Mouse (Mus musculus): ENCODE results near the gene Ciapin1. TPM values are rescaled to one million over a fixed set of nuclear protein-coding genes. Genes with fewer than 3 reads are reported as not detected.

Gene Ciapin1
- polyA plus RNA-seq, 1 experiment = 37.6 TPM

DNA sequence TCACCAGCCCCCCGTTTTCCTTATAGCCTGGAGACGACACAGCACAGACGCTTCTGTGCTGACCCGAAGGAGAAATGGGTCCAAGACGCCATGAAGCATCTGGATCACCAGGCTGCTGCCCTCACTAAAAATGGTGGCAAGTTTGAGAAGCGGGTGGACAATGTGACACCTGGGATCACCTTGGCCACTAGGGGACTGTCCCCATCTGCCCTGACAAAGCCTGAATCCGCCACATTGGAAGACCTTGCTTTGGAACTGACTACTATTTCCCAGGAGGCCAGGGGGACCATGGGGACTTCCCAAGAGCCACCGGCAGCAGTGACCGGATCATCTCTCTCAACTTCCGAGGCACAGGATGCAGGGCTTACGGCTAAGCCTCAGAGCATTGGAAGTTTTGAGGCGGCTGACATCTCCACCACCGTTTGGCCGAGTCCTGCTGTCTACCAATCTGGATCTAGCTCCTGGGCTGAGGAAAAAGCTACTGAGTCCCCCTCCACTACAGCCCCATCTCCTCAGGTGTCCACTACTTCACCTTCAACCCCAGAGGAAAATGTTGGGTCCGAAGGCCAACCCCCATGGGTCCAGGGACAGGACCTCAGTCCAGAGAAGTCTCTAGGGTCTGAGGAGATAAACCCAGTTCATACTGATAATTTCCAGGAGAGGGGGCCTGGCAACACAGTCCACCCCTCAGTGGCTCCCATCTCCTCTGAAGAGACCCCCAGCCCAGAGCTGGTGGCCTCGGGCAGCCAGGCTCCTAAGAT, 58.4 kb downstream of the Ciapin1 start:
- Histone ChIP-seq H3K9me3 (ENCODE audit: control insufficient read depth, low read length) (no peaks in the 10 kb centered on the region), H3K4me3 (replicated peaks) (no peak overlapping the region), H3K27me3 (ENCODE audit: control insufficient read depth) (peaks cover 72% of the 10 kb centered on the region), H3K4me1 (ENCODE audit: control insufficient read depth) (peaks cover 27% of the 10 kb centered on the region), H3K36me3 (ENCODE audit: control insufficient read depth) (no peaks in the 10 kb centered on the region)
- TF ChIP-seq TAL1 (IDR thresholded peaks at IDR 0.05; ENCODE audit: low read length) = no peak
- no peak for TF ChIP-seq GATA1 (IDR thresholded peaks at IDR 0.05; ENCODE audit: low read length)

DNA sequence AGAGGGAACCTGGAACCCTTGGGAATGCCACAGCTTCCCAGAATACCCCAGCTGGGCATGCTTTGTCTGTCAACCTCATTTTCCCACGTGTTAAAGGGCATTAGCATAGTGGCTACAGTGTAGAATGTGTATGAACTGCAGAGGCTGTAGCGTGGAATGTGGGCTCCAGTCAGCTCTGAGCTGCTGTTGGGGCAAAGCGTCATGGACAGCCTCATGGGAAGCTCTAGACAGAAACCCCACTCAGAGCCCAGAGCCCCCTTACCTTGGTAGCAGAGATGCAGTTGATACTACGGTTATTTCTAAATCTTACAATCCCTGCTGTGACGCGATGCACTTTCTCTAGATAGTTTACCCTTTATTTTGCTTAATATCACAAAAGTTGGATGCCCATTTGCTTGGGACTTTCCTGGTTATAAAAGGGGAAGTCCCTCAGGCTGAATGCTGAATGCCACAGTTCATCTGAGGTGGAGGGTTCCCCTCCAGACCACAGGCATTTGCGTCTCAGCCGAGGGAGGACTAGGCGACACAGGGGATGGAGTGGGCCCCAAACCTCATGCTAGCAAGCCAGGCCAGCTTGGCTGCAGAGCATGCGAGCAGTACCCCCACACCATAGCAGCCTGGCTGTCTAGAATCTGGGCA, 59.1 kb downstream of the Ciapin1 start:
- Histone ChIP-seq H3K9me3 (ENCODE audit: control insufficient read depth, low read length) (no peaks in the 10 kb centered on the region), H3K36me3 (ENCODE audit: control insufficient read depth) (no peaks in the 10 kb centered on the region), H3K4me3 (replicated peaks) (no peak overlapping the region), H3K27me3 (ENCODE audit: control insufficient read depth) (peaks cover 72% of the 10 kb centered on the region), H3K4me1 (ENCODE audit: control insufficient read depth) (peaks cover 25% of the 10 kb centered on the region)
- TF ChIP-seq TAL1 (IDR thresholded peaks at IDR 0.05; ENCODE audit: low read length) (no peak), GATA1 (IDR thresholded peaks at IDR 0.05; ENCODE audit: low read length) (no peak)

DNA sequence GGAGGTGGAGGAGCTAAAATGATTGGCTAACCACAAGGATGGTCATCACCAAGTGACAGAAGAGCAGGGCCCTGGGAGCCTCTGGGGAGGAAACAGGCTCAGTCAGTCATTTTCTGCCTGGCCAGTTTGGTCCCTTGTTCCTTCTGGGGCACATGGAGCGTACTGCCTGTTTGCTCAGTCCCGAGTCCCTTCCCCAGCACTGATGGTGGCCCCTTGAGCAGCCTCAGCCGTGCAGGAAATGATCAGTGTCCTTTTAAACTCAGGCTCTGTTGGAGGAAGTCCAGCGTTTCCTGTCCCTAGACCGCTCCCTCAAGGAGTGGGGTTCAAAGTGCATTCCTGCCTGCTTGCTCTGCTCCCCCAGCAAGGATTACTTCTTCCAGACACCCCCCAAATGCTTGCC, 59.7 kb downstream of the Ciapin1 start:
- no peak for TF ChIP-seq TAL1 (IDR thresholded peaks at IDR 0.05; ENCODE audit: low read length)
- no peak for TF ChIP-seq GATA1 (IDR thresholded peaks at IDR 0.05; ENCODE audit: low read length)
- Histone ChIP-seq H3K27me3 (ENCODE audit: control insufficient read depth) (peaks cover 76% of the 10 kb centered on the region), H3K36me3 (ENCODE audit: control insufficient read depth) (no peaks in the 10 kb centered on the region), H3K4me1 (ENCODE audit: control insufficient read depth) (peaks cover 24% of the 10 kb centered on the region), H3K4me3 (replicated peaks) (no peak overlapping the region), H3K9me3 (ENCODE audit: control insufficient read depth, low read length) (no peaks in the 10 kb centered on the region)

- TF ChIP-seq TAL1 (IDR thresholded peaks at IDR 0.05; ENCODE audit: low read length) = no peak
- TF ChIP-seq GATA1 (IDR thresholded peaks at IDR 0.05; ENCODE audit: low read length) = no peak
- Histone ChIP-seq H3K9me3 (ENCODE audit: control insufficient read depth, low read length) (no peaks in the 10 kb centered on the region), H3K4me1 (ENCODE audit: control insufficient read depth) (peaks cover 24% of the 10 kb centered on the region), H3K4me3 (replicated peaks) (no peak overlapping the region), H3K36me3 (ENCODE audit: control insufficient read depth) (no peaks in the 10 kb centered on the region), H3K27me3 (ENCODE audit: control insufficient read depth) (peaks cover 80% of the 10 kb centered on the region)
Observed at GRCm38 (mm10) chr8:94778036-94778435, 60.1 kb downstream of the Ciapin1 start.

- Histone ChIP-seq H3K36me3 (ENCODE audit: control insufficient read depth) (no peaks in the 10 kb centered on the region), H3K27me3 (ENCODE audit: control insufficient read depth) (peaks cover 88% of the 10 kb centered on the region), H3K4me1 (ENCODE audit: control insufficient read depth) (peaks cover 14% of the 10 kb centered on the region), H3K4me3 (replicated peaks) (no peak overlapping the region), H3K9me3 (ENCODE audit: control insufficient read depth, low read length) (peaks cover 5% of the 10 kb centered on the region; the same call in 1 of the 2 replicates)
- TF ChIP-seq TAL1 (IDR thresholded peaks at IDR 0.05; ENCODE audit: low read length) = no peak
- no peak for TF ChIP-seq GATA1 (IDR thresholded peaks at IDR 0.05; ENCODE audit: low read length)
Observed at GRCm38 (mm10) chr8:94776346-94776745, 61.8 kb downstream of the Ciapin1 start.

DNA sequence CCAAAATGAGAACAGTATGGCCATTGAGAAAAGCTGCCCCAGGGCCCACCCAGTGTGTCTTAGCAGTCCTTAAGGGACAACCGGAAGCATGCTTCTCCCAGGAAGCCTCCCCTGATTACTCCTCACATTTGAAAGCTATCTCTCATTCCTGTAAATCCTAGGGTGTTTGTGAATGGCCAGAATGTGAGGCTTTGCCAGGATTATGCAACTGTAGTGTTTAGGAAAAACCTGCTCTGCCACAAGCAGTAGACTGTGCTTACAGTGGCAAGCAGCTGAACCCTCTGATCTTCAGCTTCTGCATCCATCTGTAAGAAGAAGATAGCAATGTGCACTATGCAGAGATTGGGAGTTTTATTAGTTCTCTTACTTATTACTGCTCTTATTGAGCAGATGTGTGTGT, 63.6 kb downstream of the Ciapin1 start:
- TF ChIP-seq GATA1 (IDR thresholded peaks at IDR 0.05; ENCODE audit: low read length) = no peak
- no peak for TF ChIP-seq TAL1 (IDR thresholded peaks at IDR 0.05; ENCODE audit: low read length)
- peaks cover 7% of the 10 kb centered on the region for H3K4me1 ChIP-seq (ENCODE audit: control insufficient read depth)
- H3K36me3 ChIP-seq (ENCODE audit: control insufficient read depth) = no peaks in the 10 kb centered on the region
- no peak overlapping the region for H3K4me3 ChIP-seq (replicated peaks)
- peaks cover 95% of the 10 kb centered on the region for H3K27me3 ChIP-seq (ENCODE audit: control insufficient read depth)
- H3K9me3 ChIP-seq (ENCODE audit: control insufficient read depth, low read length) = peaks cover 6% of the 10 kb centered on the region; the same call in 1 of the 2 replicates

GRCm38 (mm10) chr8:94773700-94774171, 64.4 kb downstream of the Ciapin1 start:
- peaks cover 6% of the 10 kb centered on the region; the same call in 1 of the 2 replicates for H3K9me3 ChIP-seq (ENCODE audit: control insufficient read depth, low read length)
- H3K4me1 ChIP-seq (ENCODE audit: control insufficient read depth) = peaks cover 8% of the 10 kb centered on the region
- TF ChIP-seq TAL1 (IDR thresholded peaks at IDR 0.05; ENCODE audit: low read length) (no peak), GATA1 (IDR thresholded peaks at IDR 0.05; ENCODE audit: low read length) (no peak)
- peaks cover 95% of the 10 kb centered on the region for H3K27me3 ChIP-seq (ENCODE audit: control insufficient read depth)
- no peaks in the 10 kb centered on the region for H3K36me3 ChIP-seq (ENCODE audit: control insufficient read depth)
- H3K4me3 ChIP-seq (replicated peaks) = no peak overlapping the region

DNA sequence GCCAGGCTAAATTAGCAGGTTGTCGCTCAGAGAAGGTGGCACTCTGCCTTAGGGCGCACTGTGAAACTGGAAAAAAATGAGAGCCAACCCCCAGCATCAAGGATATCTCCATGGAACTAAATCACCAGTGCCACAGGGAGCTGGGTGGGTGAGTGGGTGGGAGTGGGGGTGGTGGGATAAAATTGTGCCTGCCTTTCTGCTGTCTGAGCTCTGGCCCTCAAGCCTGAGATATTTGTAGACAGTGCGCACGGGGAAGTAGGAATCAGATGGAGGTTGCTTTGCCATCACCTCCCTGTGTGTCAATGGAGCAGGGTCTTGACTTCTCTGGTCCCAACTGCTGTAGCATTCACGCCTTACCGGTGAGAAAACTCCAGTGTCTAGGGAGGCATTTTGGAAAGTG, 65.1 kb downstream of the Ciapin1 start:
- no peak for TF ChIP-seq GATA1 (IDR thresholded peaks at IDR 0.05; ENCODE audit: low read length)
- TF ChIP-seq TAL1 (IDR thresholded peaks at IDR 0.05; ENCODE audit: low read length) = no peak
- H3K36me3 ChIP-seq (ENCODE audit: control insufficient read depth) = no peaks in the 10 kb centered on the region
- peaks cover 8% of the 10 kb centered on the region for H3K4me1 ChIP-seq (ENCODE audit: control insufficient read depth)
- peaks cover 95% of the 10 kb centered on the region for H3K27me3 ChIP-seq (ENCODE audit: control insufficient read depth)
- peaks cover 6% of the 10 kb centered on the region; the same call in 1 of the 2 replicates for H3K9me3 ChIP-seq (ENCODE audit: control insufficient read depth, low read length)
- H3K4me3 ChIP-seq (replicated peaks) = no peak overlapping the region

- Histone ChIP-seq H3K9me3 (ENCODE audit: control insufficient read depth, low read length) (peaks cover 6% of the 10 kb centered on the region; the same call in 1 of the 2 replicates), H3K27me3 (ENCODE audit: control insufficient read depth) (peaks cover 93% of the 10 kb centered on the region)
- TF ChIP-seq GATA1 (IDR thresholded peaks at IDR 0.05; ENCODE audit: low read length) (no peak), TAL1 (IDR thresholded peaks at IDR 0.05; ENCODE audit: low read length) (no peak)
Observed at GRCm38 (mm10) chr8:94771941-94772670, 66.1 kb downstream of the Ciapin1 start, which contains the start of gene Cx3cl1. Gene Cx3cl1, plus strand, starts transcription at chr8:94772009.

More at GRCm38 (mm10) chr8:94771941-94772670, 66.1 kb downstream of the Ciapin1 start, which contains the start of gene Cx3cl1:
- Histone ChIP-seq H3K4me1 (ENCODE audit: control insufficient read depth) (peaks cover 8% of the 10 kb centered on the region), H3K4me3 (replicated peaks) (no peak within 1 kb of the TSS), H3K36me3 (ENCODE audit: control insufficient read depth) (no peaks in the 10 kb centered on the region)

Data from erythroblast, embryonic 14.5 days (primary cell).